Mouse (Mus musculus) E14TG2a.4 (cell line): ENCODE data around the gene Ttll4.

Source experiments
- H3K27me3 ChIP-seq: 2 replicates; pipeline ENCODE4 v1.6.1; 2014; ENCODE audit warnings: low read length, control low read depth; ENCODE audit not compliant: insufficient read depth
- H3K36me3 ChIP-seq: 2 replicates; pipeline ENCODE4 v1.6.1; 2014; ENCODE audit warnings: low read length, control low read depth; ENCODE audit not compliant: insufficient read depth
- H3K4me1 ChIP-seq: replicated peaks from 2 replicates; pipeline ENCODE4 v1.6.1; 2014; ENCODE audit warnings: low read depth, low read length, control low read depth
- H3K4me3 ChIP-seq: replicated peaks from 2 replicates; pipeline ENCODE4 v1.5.1; 2014; ENCODE audit warnings: mild to moderate bottlenecking, low read length
- H3K9me3 ChIP-seq: 2 replicates; pipeline ENCODE4 v1.6.1; 2014; ENCODE audit warnings: low read length, control low read depth
- CTCF ChIP-seq: conservative IDR thresholded peaks from 2 replicates; pipeline ENCODE4 v1.5.1; 2014; ENCODE audit warnings: low read length
- NANOG ChIP-seq: IDR thresholded peaks from 2 replicates; pipeline ENCODE4 v1.6.1; 2014; ENCODE audit warnings: borderline replicate concordance, low read length, mixed read lengths
- POU5F1 ChIP-seq: IDR thresholded peaks from 2 replicates; pipeline ENCODE4 v1.6.1; 2014; ENCODE audit warnings: low read length, borderline replicate concordance

Ttll4 gene

DNA sequence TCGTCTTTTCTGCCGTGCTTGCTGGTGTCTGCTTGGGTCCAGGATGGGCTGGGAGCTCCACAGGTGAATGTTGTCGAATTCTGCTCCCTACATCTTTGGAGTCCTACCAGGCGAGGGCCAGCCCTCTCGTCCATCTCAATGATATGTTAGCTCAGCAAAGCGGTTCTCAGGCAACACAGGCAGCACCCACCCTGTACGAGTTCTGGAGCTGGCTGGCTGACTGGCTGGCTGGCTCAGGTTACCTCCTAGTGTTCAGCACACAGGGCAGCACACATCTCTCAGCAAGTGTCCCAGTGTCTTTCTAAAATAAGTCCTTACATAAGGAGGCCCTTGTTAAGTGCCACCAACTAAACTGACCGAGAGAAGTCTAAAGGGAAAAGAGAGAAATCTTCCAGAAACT, 66.9 kb downstream of the Ttll4 start:
- H3K4me3 ChIP-seq: no peak overlapping the region
- peaks cover 8% of the 10 kb centered on the region for H3K4me1 ChIP-seq
- no peak for TF ChIP-seq NANOG
- TF ChIP-seq CTCF: no peak
- no peak for TF ChIP-seq POU5F1
- H3K9me3 ChIP-seq: no peaks in the 10 kb centered on the region
- no peaks in the 10 kb centered on the region for H3K36me3 ChIP-seq
- H3K27me3 ChIP-seq: no peaks in the 10 kb centered on the region

DNA sequence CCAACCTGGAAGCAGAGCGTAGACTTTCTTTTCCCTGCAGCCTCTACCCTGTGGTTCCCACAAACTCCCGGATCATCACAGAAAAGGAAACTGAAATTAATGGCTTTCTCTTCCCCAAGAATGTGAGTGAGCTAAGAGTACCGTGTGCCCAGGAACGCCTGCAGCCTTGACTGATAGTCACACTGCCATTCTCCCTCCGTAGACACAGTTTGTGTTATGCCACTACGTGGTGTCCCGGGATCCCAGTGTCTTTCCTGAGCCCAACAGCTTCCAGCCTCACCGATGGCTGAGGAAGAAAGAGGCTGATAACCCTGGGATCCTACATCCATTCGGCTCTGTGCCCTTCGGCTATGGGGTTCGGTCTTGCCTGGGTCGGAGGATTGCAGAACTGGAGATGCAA, 75.4 kb downstream of the Ttll4 start:
- Histone ChIP-seq H3K36me3 (no peaks in the 10 kb centered on the region), H3K4me1 (peaks cover 7% of the 10 kb centered on the region), H3K9me3 (no peaks in the 10 kb centered on the region), H3K27me3 (peaks cover 40% of the 10 kb centered on the region), H3K4me3 (no peak overlapping the region)
- no peak for TF ChIP-seq POU5F1
- no peak for TF ChIP-seq NANOG
- no peak for TF ChIP-seq CTCF

DNA sequence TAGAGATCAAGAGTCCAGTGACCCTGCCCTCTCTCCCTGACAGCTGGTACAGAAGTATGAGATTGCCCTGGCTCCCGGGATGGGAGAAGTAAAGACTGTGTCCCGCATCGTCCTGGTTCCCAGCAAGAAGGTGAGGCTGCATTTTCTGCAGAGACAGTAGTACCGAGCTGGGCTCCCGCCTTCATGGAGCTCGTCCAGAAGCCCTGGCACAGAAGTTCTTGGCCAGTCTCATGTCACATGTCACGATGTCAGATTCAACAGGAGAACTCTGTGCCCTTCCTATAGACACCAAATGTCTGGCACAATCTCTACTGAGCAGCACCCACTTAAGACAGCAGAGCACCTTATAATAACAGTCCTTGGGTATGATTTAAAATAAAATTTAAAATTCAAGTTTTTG, 76.0 kb downstream of the Ttll4 start:
- Histone ChIP-seq H3K4me1 (peaks cover 7% of the 10 kb centered on the region), H3K4me3 (no peak overlapping the region), H3K27me3 (peaks cover 40% of the 10 kb centered on the region), H3K9me3 (no peaks in the 10 kb centered on the region), H3K36me3 (no peaks in the 10 kb centered on the region)
- TF ChIP-seq POU5F1: no peak
- no peak for TF ChIP-seq CTCF
- no peak for TF ChIP-seq NANOG

DNA sequence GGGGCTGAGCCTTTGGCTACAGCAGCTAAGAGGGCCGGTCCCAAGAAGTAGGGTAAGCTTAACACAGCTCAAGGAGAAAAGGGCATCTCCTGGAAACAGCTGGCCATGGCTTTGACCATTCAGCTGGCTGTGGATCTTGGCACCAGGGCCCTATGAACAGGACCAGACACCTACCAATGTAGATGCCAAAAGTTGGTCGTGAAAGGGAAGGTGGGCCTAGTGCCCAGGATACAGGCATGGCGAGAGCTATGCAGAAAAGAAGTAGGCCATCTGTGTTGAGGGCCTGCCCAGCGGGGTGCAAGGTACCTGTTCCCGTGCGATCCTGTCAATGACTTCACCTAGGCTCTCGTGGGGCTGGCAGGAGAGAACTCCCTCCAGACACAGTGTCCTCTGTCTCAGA, 79.3 kb downstream of the Ttll4 start:
- Histone ChIP-seq H3K4me1 (0 out of 2 replicates have a peak, but pooled peaks cover under 1% of the 10 kb centered on the region), H3K4me3 (no peak overlapping the region)

DNA sequence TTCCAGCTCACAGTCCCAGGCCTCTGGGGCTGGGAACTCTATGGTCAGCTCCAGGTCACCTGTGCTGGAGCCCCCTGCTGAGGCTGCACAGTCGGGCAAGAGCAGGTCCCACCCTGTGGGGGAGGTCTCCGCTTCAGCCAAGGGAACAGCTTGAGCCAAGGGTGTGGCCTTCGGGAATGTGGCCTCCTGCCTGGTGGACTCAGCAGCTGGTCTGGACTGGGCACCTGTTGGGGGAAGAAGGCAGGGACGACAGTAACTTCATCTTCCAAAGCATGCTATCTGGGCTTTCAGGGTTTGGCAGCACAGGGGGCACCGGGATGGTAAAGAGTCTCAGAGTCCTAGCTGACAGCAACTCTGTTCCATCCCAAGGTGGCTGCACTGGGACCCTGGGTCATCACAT, 85.8 kb downstream of the Ttll4 start:
- H3K36me3 ChIP-seq: no peaks in the 10 kb centered on the region
- H3K27me3 ChIP-seq: peaks cover 57% of the 10 kb centered on the region
- no peak for TF ChIP-seq CTCF
- no peak for TF ChIP-seq NANOG
- TF ChIP-seq POU5F1: no peak
- no peaks in the 10 kb centered on the region for H3K9me3 ChIP-seq
- no peak overlapping the region for H3K4me3 ChIP-seq
- H3K4me1 ChIP-seq: peaks cover 23% of the 10 kb centered on the region

More for the DNA sequence above, 79.3 kb downstream of the Ttll4 start:
- Histone ChIP-seq H3K27me3 (peaks cover 37% of the 10 kb centered on the region), H3K36me3 (no peaks in the 10 kb centered on the region), H3K9me3 (no peaks in the 10 kb centered on the region)
- no peak for TF ChIP-seq POU5F1
- TF ChIP-seq NANOG: no peak
- no peak for TF ChIP-seq CTCF

DNA sequence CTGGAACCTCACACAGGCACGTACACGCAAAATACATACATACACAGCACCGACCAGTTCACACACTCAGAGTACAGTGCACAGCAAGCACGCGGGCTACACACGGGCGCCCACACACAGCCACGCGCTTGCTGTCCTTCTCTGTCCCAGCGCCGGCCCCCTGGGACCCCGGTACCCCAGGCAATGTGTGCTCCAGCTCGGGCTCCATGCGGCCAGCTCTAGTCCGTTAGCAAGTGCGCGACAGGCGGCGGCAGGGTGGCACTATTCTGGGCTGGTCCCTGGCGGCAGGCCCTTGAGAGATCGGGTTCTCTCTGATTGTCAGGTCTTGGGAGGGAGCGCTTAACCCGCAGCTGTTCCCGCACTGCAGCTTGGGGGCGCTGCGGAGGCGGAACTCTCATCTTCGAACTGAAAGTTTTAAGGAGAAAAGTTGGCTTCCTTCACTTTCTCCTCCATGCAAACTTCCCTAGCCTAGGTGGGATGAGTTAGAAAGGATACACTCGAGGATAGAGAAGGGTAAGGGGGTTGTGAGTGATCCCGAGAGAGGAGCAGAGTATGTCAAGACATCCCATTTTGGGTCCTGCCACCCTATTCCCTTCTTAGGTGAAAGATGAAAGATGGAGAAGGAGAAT, 87.2 kb downstream of the Ttll4 start, which contains the start of gene Prkag3:
TSS of gene Prkag3 (minus strand) at position 579 of the 629 bp plus-strand sequence.
- peaks cover 28% of the 10 kb centered on the region for H3K4me1 ChIP-seq
- peak within 1 kb of the TSS; percentile 74 for H3K4me3 ChIP-seq
- no peaks in the 10 kb centered on the region for H3K9me3 ChIP-seq
- TF ChIP-seq NANOG (no peak), CTCF (peak; percentile 70), POU5F1 (no peak)
- peaks cover 60% of the 10 kb centered on the region for H3K27me3 ChIP-seq
- H3K36me3 ChIP-seq: no peaks in the 10 kb centered on the region

DNA sequence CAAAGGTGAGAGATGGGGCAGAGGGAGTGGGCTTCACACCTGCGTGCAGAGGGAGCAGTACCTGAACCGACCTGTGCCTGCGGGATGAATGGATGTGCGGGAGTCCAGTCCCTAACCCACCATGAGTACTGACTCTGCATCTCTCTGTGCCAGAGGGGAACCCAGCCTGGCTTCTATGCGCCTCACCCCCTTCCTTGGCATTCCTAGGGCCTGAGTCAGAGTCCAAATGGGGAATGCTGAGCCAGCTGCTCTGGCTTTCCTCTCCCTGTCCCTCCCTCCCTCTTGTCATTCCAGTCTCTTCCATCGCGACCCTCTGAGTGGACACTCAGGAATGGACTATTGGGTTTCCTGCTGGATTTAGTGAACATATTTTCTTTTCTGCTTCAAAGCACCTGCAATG, 87.8 kb downstream of the Ttll4 start:
- Histone ChIP-seq H3K4me3 (no peak overlapping the region), H3K9me3 (no peaks in the 10 kb centered on the region), H3K27me3 (peaks cover 60% of the 10 kb centered on the region), H3K4me1 (peaks cover 33% of the 10 kb centered on the region), H3K36me3 (no peaks in the 10 kb centered on the region)
- no peak for TF ChIP-seq POU5F1
- no peak for TF ChIP-seq NANOG
- TF ChIP-seq CTCF: no peak

DNA sequence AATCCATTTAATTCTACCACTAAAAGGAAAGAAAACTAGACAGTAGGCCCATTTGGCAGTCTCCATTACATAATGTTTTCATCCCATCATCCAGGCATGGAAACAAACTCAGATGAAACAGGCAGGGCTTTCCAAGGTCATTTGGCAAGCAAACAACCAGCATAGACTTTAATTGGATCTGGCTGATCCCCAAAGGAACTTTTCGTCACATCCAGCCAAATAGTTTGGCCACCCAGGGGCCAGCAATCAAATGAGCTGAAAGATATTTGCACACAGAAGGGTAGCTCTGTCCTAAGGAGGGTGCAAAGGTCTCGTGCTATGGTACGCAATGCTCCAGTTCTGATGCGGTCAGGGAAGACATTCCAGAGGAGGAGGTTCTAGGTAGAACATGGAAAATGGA, 89.1 kb downstream of the Ttll4 start:
- H3K4me3 ChIP-seq: no peak overlapping the region
- H3K9me3 ChIP-seq: no peaks in the 10 kb centered on the region
- no peak for TF ChIP-seq POU5F1
- no peak for TF ChIP-seq NANOG
- no peak for TF ChIP-seq CTCF
- peaks cover 39% of the 10 kb centered on the region for H3K4me1 ChIP-seq
- H3K27me3 ChIP-seq: peaks cover 55% of the 10 kb centered on the region
- no peaks in the 10 kb centered on the region for H3K36me3 ChIP-seq

DNA sequence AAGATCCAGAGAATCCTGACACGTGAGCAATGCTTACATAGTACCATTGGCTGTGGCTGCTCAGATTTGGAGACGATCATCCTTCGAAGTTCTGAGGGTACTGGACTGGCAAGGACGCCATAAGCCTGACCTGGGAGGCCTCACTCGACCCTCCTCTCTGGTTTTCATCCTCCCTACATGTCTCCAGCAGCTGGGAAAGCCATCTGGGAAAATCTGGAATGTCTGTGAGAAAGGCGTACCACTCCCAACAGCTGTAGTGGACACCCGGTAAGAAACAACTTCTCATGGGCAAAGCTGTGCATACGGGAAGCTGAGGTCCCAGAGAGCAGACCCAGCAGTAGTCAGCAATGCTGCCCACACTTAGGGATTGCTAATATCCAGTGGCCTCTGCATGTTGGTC, 90.6 kb downstream of the Ttll4 start:
- H3K4me3 ChIP-seq: no peak overlapping the region
- TF ChIP-seq NANOG (no peak), POU5F1 (no peak), CTCF (no peak)
- no peaks in the 10 kb centered on the region for H3K9me3 ChIP-seq
- peaks cover 43% of the 10 kb centered on the region for H3K27me3 ChIP-seq
- no peaks in the 10 kb centered on the region for H3K36me3 ChIP-seq
- H3K4me1 ChIP-seq: peaks cover 37% of the 10 kb centered on the region
